Mouse (Mus musculus): ENCODE data around the gene Rex1bd.

Gene Rex1bd

GRCm38 (mm10) chr8:70477269-70477982 is 29.1 kb downstream of the Rex1bd start:
- DNase-seq (ENCODE audit: low read depth, low spot score) = peak; percentile 25

GRCm38 (mm10) chr8:70476333-70477268 is 30.0 kb downstream of the Rex1bd start, which contains the start of gene Klhl26:
TSS of gene Klhl26 (minus strand) at chr8:70476968.
- peak; percentile 96 for DNase-seq (ENCODE audit: low read depth, low spot score)

- peak; percentile 78 for DNase-seq (ENCODE audit: low read depth, low spot score)
Observed at GRCm38 (mm10) chr8:70471856-70472255, 34.7 kb downstream of the Rex1bd start.

- DNase-seq (ENCODE audit: low read depth, low spot score) = no peak
Observed at GRCm38 (mm10) chr8:70469938-70470337, 36.6 kb downstream of the Rex1bd start.

- no peak for DNase-seq (ENCODE audit: low read depth, low spot score)
Observed at GRCm38 (mm10) chr8:70469295-70469916, 37.1 kb downstream of the Rex1bd start.

GRCm38 (mm10) chr8:70468733-70469132 is 37.8 kb downstream of the Rex1bd start:
- DNase-seq (ENCODE audit: low read depth, low spot score) = no peak

- no peak for DNase-seq (ENCODE audit: low read depth, low spot score)
Observed at GRCm38 (mm10) chr8:70467907-70468306, 38.6 kb downstream of the Rex1bd start.

- DNase-seq (ENCODE audit: low read depth, low spot score) = no peak
Observed at GRCm38 (mm10) chr8:70467229-70467725, 39.3 kb downstream of the Rex1bd start.

- DNase-seq (ENCODE audit: low read depth, low spot score) = no peak
Observed at GRCm38 (mm10) chr8:70466771-70467170, 39.8 kb downstream of the Rex1bd start.

GRCm38 (mm10) chr8:70466305-70466704 is 40.2 kb downstream of the Rex1bd start:
- DNase-seq (ENCODE audit: low read depth, low spot score) = no peak

GRCm38 (mm10) chr8:70465701-70466100 is 40.9 kb downstream of the Rex1bd start:
- DNase-seq (ENCODE audit: low read depth, low spot score) = no peak

- no peak for DNase-seq (ENCODE audit: low read depth, low spot score)
Observed at GRCm38 (mm10) chr8:70464162-70464561, 42.4 kb downstream of the Rex1bd start.

- DNase-seq (ENCODE audit: low read depth, low spot score) = peak; percentile 89
Observed at GRCm38 (mm10) chr8:70463306-70463705, 43.2 kb downstream of the Rex1bd start.

GRCm38 (mm10) chr8:70462516-70462813 is 44.1 kb downstream of the Rex1bd start:
- DNase-seq (ENCODE audit: low read depth, low spot score) = peak; percentile 50

GRCm38 (mm10) chr8:70461765-70462515 is 44.6 kb downstream of the Rex1bd start:
- no peak for DNase-seq (ENCODE audit: low read depth, low spot score)

GRCm38 (mm10) chr8:70460606-70461005 is 45.9 kb downstream of the Rex1bd start:
- peak; percentile 87 for DNase-seq (ENCODE audit: low read depth, low spot score)

GRCm38 (mm10) chr8:70460199-70460598 is 46.4 kb downstream of the Rex1bd start:
- no peak for DNase-seq (ENCODE audit: low read depth, low spot score)

GRCm38 (mm10) chr8:70459636-70460035 is 46.9 kb downstream of the Rex1bd start:
- DNase-seq (ENCODE audit: low read depth, low spot score) = no peak

GRCm38 (mm10) chr8:70458462-70458861 is 48.1 kb downstream of the Rex1bd start:
- DNase-seq (ENCODE audit: low read depth, low spot score) = no peak

- DNase-seq (ENCODE audit: low read depth, low spot score) = no peak
Observed at GRCm38 (mm10) chr8:70457882-70458281, 48.7 kb downstream of the Rex1bd start.

- no peak for DNase-seq (ENCODE audit: low read depth, low spot score)
Observed at GRCm38 (mm10) chr8:70456996-70457395, 49.6 kb downstream of the Rex1bd start.
